Mouse (Mus musculus): ENCODE results near the gene Ppm1e.

- TF ChIP-seq CTCF (conservative IDR thresholded peaks at IDR 0.05 in 1 of 2, IDR thresholded peaks at IDR 0.05 in 1 of 2; ENCODE audit: low read depth in 2 of 2, low read length in 2 of 2) (no peak), TCF12 (IDR thresholded peaks at IDR 0.05; ENCODE audit: low read depth, low read length) (no peak), E2F4 (IDR thresholded peaks at IDR 0.05; ENCODE audit: insufficient replicate concordance, low read depth, low read length) (no peak), EP300 (IDR thresholded peaks at IDR 0.05; ENCODE audit: low read length) (no peak)
These were observed 108.7 kb downstream of the Ppm1e start for GRCm38 (mm10) chr11:87250132-87250531.
